Mouse (Mus musculus): ENCODE data around the gene Prepl.

The Prepl gene

DNA sequence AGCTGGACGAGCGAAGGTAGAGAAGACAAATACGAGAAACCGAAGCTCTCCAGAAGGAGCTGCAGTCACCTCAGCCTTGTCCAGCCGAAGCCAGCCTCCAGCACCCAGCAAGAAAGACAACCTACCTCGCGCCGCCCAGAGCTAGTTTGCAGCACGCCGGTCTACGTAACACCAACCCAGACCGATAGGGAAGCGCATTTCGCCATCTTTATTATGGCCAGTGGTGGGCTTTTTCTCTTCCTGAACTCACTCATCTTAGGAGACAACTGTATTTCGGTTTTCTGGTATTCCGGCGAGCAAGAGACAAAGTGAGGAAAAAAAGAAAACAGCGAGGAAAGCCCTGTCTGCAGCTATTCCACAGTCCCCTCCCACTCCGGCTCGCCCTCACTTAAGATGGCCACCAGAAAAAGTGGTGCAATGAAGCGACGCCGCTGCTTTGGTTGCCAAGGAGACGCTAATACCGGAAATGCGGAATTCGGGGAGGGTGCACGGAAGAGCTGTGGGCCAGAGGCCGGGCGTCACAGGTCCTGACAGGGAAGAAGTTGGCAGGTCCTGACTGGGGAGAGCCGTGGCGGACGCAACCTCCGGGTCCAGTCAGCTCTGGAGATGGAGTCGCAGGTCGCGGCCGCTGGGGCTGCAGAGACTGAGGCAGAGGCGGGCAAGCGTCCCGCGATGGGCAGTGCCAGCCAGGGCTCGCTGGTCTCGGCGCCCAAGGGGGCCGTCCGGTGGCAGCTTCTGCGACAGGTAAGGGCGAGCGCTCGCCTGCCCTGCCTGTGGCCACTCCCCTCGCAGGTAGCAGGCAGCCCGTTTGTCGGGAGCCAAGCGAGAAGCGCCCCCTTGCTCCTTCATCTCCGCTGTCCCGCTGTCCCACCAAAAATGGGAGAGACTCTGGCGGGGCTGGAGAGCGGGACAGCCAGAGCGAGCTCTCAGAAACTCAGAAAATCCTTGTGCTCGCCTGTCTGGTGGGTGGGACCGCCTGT is at the start of gene Prepl, which contains the start of gene Camkmt:
Gene Prepl (minus strand): TSS at position 122 of the 980 bp plus-strand sequence.
Gene Camkmt (plus strand): TSS at position 433 of the 980 bp plus-strand sequence.
- DNase-seq (ENCODE audit: extremely low read depth, low read depth, low spot score): peak; percentile 86

DNA sequence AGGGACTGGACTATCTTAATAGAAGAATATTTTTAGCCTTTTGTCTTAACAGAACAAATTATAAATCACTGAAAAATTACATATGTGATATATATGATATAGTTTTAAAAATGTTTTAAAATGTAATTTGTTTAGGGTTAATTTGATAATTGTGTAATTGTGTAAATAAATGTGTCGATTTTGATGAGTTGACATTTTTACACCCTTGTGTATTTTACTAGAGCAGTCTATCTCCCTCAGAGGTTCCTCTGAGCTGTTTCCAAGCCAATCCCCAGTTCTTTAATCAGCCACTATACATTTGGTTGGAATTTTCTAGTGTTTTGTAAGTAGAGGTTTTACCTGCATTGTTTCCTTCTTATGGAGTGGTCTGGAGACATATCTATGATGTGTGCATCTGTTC is 48.4 kb upstream of the Prepl start:
- DNase-seq (ENCODE audit: extremely low read depth, low read depth, low spot score): no peak

DNA sequence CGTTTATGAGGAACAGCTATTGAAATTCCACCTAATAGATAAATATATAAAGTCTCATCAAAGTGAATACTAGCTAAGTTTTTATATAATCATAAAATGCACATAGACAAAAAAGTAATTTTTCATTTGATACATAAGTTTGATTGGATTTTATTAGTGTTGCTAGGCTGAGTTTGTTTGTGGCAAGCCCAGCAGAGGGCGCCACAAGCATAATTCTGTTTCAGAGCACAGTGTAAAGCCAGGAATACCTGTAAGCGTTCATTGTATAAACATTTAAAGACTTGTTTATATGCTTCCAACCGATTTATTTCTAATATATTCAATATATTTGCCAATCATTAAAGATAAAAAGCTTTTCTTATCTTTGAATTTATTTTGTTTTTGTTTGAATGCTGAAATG is 26.6 kb upstream of the Prepl start:
- DNase-seq (ENCODE audit: extremely low read depth, low read depth, low spot score): no peak

DNA sequence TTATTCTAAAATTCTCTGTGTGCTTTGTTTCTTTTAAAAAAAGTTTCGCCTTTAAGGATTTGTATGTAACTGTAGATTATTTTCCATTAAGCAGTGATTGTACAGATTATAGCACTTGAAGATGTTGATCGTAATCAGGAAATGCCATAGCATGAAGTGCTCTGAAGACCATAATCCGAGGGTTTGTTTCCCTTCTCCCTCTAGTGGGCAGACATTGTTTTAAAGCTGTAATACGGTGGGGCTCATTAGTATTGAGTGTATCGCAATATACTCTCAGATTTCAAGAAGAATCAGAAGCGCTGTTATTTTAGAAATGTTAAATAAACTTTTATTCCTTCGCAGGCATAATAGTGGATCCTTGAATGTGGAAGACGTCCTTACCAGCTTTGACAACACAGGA is 23.4 kb upstream of the Prepl start:
- no peak for DNase-seq (ENCODE audit: extremely low read depth, low read depth, low spot score)

DNA sequence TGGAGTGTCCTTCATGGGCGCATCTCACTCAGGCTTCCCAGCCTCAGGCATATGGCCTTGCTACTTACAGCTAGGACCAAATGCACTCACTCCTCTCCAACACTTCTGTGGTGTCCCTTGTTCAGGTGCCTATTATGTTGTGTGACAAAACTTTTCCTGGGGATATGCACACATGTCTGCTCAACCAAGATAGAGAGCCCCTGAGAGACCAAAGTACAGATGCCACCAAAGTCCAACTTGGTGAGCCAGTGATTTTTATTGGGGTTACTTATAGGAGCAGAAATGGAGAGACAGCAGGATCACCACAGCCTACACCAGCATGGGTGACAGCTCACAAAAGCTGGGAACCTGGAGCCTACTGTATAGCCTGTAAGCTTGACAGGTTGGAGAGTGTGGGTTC is 20.6 kb upstream of the Prepl start:
- no peak for DNase-seq (ENCODE audit: extremely low read depth, low read depth, low spot score)

DNA sequence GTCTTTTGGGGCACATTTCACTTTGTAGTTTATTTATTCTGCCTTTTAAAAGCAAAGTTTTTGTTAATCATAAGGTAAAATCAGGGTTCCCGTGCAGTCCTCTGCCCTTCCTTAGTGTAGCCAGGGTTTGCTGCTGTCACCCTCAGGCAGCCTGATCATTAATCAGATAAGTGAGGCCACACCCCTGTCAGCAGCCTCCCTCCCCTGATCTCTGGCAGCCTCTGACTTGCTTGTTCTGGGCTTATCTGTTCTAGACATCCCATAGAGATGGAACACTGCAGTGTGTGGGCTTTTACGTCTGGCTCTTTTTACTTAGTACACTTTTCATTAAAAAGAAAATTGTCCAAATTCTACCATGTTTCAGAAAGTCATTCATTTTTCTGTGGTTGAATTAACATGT is 13.3 kb upstream of the Prepl start:
- DNase-seq (ENCODE audit: extremely low read depth, low read depth, low spot score): no peak

DNA sequence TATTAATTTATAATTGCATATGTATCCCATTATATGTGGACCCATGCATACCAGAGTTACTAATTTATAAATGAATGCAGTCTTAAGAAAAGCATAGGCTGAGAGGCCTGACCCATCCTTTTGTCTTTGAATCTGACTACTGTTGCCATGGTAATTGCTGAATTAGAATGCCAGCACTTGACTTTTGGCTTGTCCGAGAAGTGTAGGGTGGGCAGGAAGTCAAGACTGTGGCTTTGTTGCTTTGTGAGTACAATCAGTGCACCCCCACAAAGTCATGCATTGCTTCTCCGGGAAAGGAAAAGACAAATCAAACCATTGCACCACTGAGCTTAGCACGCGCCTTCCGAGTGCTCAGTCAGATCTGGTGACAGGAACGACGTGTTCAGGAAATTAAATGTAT is 11.7 kb upstream of the Prepl start:
- DNase-seq (ENCODE audit: extremely low read depth, low read depth, low spot score): no peak

DNA sequence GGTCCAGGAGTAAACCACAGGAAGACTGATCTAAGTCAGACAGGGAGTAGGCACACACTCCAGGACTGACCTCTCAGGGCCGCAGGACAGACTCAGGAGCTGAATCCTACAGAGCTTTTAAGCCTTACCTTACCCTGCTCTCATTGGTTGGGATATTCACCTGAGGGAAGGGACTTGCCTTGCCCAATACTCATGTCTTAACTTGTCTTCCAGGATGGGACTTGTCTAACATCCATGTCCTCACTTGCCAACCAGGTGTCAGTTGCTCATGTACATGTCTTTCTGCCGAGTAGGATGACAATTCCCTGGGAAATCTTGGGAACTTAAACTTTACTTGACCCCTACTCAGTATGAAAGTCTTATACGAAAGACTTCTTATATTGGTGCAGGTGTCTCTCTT is 10.2 kb upstream of the Prepl start:
- peak; percentile 69 for DNase-seq (ENCODE audit: extremely low read depth, low read depth, low spot score)

DNA sequence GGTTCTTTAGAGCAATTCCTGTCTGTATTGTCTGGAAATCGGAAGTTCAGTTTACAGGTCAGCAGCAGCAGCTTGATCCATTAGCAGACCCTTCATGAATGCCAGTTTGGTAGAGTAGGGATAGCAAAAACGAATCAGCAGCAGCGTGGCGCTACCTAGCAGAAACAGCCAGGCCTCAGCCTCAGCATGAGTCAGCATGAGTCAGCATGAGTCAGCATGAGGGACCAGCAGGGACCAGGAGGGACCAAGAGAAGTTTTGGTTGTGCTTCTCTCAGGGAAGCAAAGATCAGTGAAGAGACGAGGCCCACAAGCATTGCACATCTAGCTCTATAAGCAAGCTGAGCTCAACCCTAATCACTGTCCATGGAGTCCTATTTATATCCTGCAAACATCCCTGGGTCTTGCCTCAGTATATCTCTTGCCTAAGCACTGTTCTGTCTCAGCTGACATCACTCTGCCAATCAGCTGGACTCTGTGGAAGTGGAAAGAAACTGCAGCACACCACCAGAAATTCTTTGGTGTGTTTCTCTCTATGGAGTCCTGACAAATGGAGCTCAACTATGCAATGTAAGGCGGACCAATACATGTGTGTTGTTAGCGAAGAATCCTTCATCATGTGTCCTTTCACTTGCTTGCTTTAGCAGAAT is 8.8 kb upstream of the Prepl start:
- DNase-seq (ENCODE audit: extremely low read depth, low read depth, low spot score): no peak

DNA sequence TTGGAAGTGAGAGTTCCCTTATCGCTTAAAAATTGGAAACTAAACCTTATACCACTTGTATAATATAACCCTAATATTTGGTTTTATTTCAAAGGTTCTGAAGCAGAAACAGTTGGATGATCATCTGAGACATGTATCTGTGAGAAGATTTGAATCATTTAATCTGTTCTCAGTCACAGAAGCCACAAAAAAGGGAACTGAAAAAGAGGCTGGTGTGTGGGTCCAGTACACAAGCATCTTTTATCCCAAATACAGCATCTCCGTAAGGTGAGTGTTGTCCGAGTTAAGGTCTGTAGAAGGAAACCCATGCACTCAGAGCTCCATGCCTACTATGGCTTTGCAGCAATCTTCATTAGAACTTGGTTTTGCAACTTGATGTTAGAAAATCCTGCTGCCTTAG is 6.4 kb upstream of the Prepl start:
- DNase-seq (ENCODE audit: extremely low read depth, low read depth, low spot score): no peak

DNA sequence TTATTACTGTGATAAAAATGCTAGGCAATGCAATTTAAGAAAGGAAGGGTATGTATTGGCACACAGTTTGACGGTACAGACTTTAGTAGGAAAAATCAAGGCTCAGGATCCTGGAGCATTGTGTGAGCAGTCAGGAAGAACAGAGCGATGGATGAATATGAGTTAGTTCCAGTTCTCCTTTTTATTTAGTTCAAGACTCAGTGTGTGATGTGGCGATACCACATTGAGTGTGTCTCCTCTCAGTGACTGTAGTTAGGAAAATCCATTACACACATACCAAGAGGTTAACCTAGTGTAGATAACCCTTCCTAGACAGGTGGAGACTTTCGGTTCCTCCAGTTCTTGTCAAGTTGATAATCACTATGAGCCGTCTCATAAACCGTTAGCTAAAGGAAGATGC is 1.7 kb upstream of the Prepl start:
- no peak for DNase-seq (ENCODE audit: extremely low read depth, low read depth, low spot score)

DNA sequence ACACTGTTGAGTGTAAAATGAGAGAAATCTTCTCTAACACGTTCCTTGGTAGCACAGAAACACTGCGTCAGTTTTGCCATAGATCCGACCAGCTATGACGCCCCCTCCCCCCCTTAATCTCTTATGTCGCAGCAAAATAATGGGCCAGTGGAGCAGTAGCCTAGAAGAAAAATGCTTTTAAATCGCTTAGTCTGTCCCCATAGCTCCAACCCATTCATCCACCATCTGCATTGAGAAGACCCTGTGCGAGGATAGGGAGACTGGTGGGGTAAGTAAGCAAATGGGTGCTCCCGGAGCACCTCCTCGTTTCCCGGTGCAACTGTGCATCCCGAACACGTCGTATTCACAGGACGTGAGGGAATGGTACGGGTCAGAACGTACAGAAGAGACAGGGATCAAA is 420 bp downstream of the Prepl start:
- DNase-seq (ENCODE audit: extremely low read depth, low read depth, low spot score): no peak

DNA sequence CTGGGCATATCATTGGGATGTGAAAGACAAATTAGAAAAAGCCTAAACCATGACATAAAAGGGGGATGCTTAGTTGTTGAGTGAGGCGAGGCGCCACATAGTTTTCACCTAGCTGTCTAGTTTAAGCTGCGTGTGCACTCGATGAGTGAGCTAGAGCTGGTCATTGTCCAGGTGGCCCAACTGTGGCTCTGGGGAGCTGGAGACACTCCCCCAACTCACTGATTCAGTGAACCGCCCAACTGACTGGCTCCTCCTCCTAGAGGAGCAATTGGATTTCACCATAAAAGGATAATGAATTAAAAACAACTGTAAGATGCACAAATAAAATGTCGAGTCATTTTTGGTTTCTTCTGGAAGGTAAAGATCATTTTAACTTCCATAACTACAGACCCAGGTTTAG is 1.0 kb downstream of the Prepl start:
- DNase-seq (ENCODE audit: extremely low read depth, low read depth, low spot score): no peak

DNA sequence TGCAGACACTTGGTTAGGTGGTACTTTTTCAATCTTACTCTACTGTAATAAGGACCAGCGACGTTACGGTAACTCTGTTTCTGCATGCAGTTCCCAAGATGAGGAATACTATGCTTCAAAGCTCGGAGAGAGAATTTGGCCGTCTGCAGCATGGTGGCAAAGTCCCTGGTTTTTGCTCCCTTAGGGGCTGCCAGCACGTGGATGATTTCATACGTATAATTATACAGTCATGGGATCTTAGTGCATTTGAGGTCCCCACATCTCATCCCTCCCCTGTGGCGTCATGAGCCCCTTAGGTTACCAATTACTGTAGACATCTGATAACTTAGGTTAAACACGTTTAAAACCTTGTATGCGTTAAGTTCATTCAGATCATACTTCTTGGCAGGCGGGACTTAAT is 1.6 kb downstream of the Prepl start:
- DNase-seq (ENCODE audit: extremely low read depth, low read depth, low spot score): no peak

DNA sequence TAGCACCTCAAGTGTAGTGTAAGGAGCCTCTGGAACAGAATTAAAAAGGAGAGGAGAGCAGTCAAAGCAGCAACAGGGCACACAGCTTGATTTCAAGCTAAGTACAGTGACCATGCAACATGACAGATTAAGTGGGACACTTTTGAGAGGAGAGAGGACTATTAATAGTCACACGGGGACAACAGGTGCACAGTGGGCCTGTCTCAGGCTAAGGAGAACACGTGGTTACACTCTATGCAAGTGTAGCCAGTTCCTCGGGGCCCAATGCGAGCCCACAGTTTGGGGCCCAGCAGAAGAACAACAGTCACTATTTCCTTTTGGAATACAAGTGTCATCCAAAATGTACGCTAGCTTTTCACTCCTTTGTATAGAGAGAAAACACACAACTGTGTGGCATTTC is 2.5 kb downstream of the Prepl start:
- DNase-seq (ENCODE audit: extremely low read depth, low read depth, low spot score): no peak

DNA sequence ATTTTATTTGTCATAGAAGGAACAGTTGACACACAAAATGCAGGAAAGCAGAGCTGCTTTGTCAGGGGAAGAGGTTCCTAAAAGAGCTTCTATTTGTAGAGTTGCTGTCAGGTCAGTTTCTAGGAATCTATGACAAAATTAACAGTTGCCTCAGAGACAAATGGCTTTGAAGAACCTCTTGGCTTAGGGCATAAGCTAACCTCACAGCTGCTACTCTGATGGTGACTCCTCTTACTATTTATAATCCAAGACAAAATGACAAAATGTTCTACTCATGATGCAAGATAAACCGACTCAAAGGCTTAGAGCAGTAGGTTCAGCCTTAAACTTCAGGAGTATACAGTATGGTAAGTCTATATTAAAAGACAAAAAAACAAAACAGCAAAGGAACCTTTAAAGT is 3.5 kb downstream of the Prepl start:
- DNase-seq (ENCODE audit: extremely low read depth, low read depth, low spot score): no peak

DNA sequence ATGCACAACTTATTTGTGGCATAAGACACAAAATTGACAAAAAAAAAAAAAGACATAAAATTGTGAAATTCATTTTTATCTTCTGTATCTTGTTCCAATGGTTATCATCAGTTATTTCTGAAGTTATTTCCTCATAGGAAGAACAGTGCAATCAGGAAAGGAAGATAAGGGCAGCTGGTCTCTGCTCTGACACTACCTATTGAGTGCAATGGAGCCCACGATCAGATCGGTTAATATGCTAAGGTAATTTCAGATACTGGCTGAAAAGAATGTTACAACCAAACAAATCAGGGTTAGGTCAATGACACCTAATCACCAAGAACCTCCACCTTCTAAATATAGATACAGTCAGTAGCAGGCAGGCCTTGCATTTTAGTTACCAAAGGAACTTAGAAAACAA is 4.7 kb downstream of the Prepl start:
- no peak for DNase-seq (ENCODE audit: extremely low read depth, low read depth, low spot score)

DNA sequence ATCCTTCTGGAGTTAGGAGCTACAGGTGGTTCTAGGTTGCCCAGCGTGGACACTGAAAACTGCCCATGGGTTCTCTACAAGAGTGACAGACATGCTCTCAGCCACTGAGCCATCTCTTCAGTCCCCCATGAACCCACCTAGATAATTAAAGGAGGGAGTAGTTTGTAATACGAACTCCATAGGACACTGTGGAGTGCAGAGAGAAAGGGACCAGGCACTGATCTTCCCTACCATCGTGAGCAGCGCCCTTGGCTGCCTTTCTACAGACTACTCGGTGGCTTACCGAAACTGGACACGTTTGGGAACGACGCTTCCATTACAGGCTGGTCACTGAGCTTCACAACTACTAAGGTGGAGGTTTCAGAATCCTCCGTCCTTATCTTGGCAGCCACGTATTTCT is 9.3 kb downstream of the Prepl start:
- DNase-seq (ENCODE audit: extremely low read depth, low read depth, low spot score): no peak

DNA sequence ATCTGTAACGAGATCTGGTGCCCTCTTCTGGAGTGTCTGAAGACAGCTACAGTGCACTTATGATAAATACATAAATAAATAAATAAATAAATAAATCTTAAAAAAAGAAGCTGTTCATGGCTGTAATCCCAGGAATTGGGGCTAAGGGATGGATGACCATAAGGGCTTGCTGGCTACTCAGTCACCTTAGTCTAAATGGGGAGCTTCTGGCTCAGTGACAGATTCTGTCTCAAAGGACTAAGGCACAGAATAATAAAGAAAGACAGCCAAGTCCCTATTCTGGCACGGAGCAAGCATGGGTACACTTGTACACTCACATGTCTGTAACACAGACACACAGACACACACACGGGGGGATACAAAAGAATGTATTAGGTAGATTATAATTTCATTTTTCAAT is 10.8 kb downstream of the Prepl start:
- no peak for DNase-seq (ENCODE audit: extremely low read depth, low read depth, low spot score)

DNA sequence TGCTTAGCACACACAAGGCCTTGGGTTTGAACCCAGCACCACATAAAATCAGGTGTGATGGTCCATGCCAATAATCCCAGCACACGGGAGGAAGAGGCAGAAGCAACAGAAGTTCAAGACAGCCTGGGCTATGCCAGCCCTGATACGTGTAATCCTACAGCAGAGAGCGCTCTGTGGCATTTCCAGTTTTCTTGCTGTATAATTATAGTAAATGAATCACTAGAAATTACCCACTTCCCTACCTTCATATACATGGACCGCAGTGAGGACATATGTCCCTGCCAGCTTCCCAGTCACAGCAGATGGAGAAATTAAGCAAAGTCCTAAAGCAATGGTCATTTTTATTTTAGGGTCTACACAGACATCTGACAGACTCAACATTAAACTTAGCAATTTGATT is 16.0 kb downstream of the Prepl start:
- no peak for DNase-seq (ENCODE audit: extremely low read depth, low read depth, low spot score)

DNA sequence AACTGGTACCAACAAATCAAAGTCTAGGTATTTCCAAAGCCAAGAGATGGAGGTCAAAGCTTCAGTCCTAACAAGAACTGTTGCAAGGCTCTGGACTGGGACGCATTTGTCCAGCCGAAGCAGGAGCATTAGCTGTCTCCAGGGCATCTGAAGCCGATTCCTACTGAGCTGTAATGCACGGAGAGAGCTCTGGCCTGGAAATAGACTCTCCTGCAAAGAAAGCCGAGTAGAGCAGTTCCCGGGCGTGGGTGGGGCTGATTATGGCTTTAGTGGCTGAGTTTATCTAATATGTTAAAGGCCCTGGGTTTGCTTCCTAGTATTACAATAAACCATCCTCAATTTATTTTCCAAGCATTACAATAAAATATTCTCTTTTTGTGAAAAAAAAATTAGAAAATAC is 16.8 kb downstream of the Prepl start:
- DNase-seq (ENCODE audit: extremely low read depth, low read depth, low spot score): no peak

DNA sequence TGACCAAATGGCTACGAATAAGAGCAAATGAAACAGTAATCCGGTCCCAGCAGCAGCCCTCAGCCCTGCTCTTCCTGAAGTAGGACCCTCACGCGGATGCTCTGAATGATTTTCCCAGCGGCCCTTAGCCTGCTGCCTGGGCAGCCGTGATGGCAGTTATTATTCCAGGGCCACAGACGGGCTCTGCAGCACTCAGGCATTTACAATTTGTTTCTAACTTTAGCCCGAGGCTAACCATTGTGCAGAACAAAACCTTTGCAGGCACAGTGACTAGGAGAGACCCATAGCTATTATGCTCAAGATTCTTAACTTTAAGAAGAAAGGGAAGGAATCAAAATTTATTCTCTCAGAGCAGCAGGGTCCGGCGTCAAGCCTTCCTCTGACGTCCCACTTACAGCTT is 17.7 kb downstream of the Prepl start:
- no peak for DNase-seq (ENCODE audit: extremely low read depth, low read depth, low spot score)
